Mouse (Mus musculus) embryo, embryonic 10 days (tissue): ENCODE measurements around the gene Gm4340.
"Not testable (repeated sequence)": the region's sequence is repeated elsewhere in the genome, so short reads cannot be mapped to it uniquely, and the experiment has no call there.

Source experiments
- DNase-seq: peaks from one replicate; pipeline ENCODE4 v3.0.0-alpha.2; 2015; ENCODE audit warnings: low spot score

Gm4340 gene

DNA sequence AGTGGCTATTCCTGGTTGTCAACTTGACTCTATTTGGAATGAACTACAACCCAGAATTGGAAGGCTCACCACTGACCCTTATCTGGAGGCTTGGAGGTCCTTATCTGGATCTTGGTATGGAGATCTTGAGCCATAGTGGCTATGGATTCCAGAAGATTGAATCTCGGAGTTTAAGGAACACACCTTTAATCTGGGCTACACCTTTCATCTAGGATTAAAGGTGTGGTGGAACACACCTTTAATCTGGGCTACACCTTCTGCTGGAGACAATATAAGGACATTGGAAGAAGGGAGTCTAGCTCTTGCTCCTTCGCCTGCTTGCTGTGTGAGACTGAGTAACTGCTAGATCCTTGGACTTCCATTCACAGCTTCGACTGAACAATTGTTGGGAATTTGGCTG lies at the start of gene Gm4340:
Gene Gm4340, plus strand, starts transcription at position 301 of the 400 bp plus-strand sequence.
- not testable (repeated sequence) for DNase-seq

DNA sequence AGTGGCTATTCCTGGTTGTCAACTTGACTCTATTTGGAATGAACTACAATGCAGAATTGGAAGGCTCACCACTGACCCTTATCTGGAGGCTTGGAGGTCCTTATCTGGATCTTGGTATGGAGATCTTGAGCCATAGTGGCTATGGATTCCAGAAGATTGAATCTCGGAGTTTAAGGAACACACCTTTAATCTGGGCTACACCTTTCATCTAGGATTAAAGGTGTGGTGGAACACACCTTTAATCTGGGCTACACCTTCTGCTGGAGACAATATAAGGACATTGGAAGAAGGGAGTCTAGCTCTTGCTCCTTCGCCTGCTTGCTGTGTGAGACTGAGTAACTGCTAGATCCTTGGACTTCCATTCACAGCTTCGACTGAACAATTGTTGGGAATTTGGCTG lies 42.6 kb upstream of the Gm4340 start, which contains the start of gene Gm6763:
Gene Gm6763, plus strand, starts transcription at position 301 of the 400 bp plus-strand sequence.
- DNase-seq = not testable (repeated sequence)

DNA sequence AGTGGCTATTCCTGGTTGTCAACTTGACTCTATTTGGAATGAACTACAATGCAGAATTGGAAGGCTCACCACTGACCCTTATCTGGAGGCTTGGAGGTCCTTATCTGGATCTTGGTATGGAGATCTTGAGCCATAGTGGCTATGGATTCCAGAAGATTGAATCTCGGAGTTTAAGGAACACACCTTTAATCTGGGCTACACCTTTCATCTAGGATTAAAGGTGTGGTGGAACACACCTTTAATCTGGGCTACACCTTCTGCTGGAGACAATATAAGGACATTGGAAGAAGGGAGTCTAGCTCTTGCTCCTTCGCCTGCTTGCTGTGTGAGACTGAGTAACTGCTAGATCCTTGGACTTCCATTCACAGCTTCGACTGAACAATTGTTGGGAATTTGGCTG lies 34.1 kb upstream of the Gm4340 start, which contains the start of gene Gm8764:
Gene Gm8764, plus strand, starts transcription at position 301 of the 400 bp plus-strand sequence.
- not testable (repeated sequence) for DNase-seq

DNA sequence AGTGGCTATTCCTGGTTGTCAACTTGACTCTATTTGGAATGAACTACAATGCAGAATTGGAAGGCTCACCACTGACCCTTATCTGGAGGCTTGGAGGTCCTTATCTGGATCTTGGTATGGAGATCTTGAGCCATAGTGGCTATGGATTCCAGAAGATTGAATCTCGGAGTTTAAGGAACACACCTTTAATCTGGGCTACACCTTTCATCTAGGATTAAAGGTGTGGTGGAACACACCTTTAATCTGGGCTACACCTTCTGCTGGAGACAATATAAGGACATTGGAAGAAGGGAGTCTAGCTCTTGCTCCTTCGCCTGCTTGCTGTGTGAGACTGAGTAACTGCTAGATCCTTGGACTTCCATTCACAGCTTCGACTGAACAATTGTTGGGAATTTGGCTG lies 25.6 kb upstream of the Gm4340 start, which contains the start of gene Gm21304:
Gene Gm21304, plus strand, starts transcription at position 301 of the 400 bp plus-strand sequence.
- not testable (repeated sequence) for DNase-seq

DNA sequence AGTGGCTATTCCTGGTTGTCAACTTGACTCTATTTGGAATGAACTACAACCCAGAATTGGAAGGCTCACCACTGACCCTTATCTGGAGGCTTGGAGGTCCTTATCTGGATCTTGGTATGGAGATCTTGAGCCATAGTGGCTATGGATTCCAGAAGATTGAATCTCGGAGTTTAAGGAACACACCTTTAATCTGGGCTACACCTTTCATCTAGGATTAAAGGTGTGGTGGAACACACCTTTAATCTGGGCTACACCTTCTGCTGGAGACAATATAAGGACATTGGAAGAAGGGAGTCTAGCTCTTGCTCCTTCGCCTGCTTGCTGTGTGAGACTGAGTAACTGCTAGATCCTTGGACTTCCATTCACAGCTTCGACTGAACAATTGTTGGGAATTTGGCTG lies 17.1 kb upstream of the Gm4340 start, which contains the start of gene Gm21312:
Gene Gm21312, plus strand, starts transcription at position 301 of the 400 bp plus-strand sequence.
- not testable (repeated sequence) for DNase-seq

DNA sequence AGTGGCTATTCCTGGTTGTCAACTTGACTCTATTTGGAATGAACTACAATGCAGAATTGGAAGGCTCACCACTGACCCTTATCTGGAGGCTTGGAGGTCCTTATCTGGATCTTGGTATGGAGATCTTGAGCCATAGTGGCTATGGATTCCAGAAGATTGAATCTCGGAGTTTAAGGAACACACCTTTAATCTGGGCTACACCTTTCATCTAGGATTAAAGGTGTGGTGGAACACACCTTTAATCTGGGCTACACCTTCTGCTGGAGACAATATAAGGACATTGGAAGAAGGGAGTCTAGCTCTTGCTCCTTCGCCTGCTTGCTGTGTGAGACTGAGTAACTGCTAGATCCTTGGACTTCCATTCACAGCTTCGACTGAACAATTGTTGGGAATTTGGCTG lies 8.6 kb upstream of the Gm4340 start, which contains the start of gene Gm20765:
Gene Gm20765, plus strand, starts transcription at position 301 of the 400 bp plus-strand sequence.
- DNase-seq = not testable (repeated sequence)

DNA sequence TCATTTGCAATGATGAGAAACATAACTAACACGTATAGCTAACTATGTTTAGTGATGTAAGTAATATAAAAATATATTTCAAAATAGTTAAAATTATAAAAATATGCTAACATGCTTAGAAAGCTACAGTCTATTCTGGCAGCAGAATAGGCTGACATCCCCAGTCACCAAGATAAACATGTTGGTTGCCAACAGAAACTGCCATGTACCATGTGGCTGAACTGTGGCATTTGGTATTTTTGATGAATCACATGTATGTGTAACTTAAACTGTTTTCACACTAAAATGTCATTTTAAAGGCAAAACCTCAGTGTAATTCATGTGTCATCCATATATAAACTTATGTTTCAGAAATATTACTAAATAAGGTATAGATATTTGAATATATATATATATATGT lies 15.8 kb downstream of the Gm4340 start:
- DNase-seq = no peak

DNA sequence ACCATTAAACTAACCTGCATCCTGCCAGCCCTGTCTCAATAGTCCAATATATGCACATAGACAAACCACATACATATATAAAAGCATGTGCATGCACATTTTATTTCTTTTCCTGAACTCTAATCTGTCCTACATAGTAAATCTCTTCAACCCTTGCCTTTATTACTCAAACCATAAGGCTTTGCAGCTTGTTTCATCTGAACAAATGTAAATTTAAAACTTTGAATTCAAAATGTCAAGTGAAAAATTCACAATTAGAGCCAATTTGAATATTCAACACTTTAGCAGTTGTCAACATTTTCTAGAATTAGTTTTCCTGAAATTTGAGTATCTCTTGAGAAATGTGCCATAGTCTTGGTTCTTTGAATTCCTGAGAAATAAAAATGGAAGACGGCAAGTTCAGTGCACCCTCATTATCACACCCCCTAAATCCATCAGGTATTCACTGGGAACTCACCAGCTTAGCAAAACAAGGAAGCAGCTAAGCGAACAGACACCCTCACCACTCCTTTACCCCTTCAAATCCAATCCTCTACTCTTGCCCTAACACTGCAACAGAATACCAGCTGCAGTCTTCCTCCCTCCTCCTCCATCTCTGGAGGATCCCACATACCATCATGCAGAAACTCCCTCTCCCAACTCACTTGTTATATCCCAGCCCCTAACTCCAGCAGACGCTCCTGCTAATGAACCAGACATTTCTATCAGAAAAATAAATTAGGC lies 16.6 kb downstream of the Gm4340 start:
- DNase-seq = no peak

DNA sequence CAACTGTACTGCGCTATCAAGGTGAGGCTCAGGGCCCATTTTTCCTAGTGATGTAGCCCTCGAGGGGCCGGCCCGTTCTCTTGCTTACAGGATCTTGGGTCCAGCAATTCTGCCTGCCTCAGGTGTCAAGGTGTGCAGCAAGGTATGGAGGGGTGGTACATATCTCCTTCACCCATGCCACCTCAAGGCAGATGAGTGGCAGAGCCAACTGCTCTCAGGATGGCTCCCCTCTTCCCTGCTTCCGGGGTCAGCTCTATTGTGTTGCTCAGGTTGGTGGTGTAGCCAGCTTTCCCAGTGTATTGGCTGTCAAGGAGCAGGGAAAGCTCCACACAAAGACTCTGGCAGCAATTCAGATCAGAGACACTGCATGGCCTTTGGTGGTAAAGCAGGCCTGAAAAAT lies 20.7 kb downstream of the Gm4340 start:
- DNase-seq = no peak

DNA sequence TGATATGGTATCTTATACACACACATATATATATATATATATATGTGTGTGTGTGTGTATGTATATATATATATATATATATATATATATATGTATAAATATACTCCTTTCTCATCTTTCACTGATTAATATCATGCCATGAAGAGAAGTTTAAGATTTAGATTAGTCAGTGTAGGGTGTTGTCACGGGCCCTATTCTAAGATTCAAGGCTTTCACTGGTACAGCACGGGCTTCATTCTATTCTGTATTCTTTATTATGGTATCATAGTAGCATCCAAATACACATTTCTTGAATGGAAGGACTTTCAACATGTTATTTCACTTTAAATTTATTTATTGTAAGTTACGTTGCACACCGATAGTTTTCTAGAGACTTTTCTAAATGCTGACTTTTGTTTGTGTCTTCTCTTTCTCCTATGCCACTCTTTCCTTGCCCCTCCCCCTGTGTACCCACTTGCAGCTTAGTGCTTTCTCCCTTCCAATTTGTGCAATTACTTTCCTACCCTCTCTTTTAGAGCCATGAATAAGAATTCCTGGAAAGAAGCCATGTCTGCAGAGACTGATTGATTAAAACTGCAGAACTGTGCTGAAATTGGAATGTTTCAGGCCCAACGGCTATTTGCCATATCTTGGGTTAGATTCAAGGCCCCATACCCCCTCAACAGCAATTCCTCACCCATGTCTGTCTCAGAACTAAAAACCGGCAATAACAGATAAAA lies 26.6 kb downstream of the Gm4340 start:
- DNase-seq = no peak
